Mouse (Mus musculus): ENCODE measurements around the gene Nsmce1. TPM values are rescaled to one million over a fixed set of nuclear protein-coding genes. Genes with fewer than 3 reads are reported as not detected.
A peak's percentile ranks its signal among the peaks of the same experiment; 100 is the strongest.

The Nsmce1 gene
- polyA plus RNA-seq, 1 experiment from 2014 or later: 128 TPM

GRCm38 (mm10) chr7:125499927-125500868, 8.8 kb upstream of the Nsmce1 start:
- ATAC-seq (ENCODE audit: low FRiP score) (no peak), DNase-seq (ENCODE audit: low spot score, missing footprints) (no peak)
- no peak overlapping the region for H3K27ac ChIP-seq (ENCODE audit: low read depth, low read length)
- no peaks in the 10 kb centered on the region for H3K36me3 ChIP-seq (ENCODE audit: control insufficient read depth, insufficient read depth, low read length)
- no peak overlapping the region for H3K9ac ChIP-seq (ENCODE audit: low read length)
- no peaks in the 10 kb centered on the region for H3K9me3 ChIP-seq (ENCODE audit: control insufficient read depth, low read length)
- WGBS: 84% methylated on average over 13 of the region's 13 CpGs
- no peaks in the 10 kb centered on the region for H3K27me3 ChIP-seq (ENCODE audit: control insufficient read depth, insufficient read depth, low read length)
- no peak overlapping the region for H3K4me2 ChIP-seq
- no peak overlapping the region for H3K4me3 ChIP-seq (ENCODE audit: low read depth, low read length)
- H3K4me1 ChIP-seq (ENCODE audit: control insufficient read depth, insufficient read depth, low read length): no peaks in the 10 kb centered on the region

- H3K36me3 ChIP-seq (ENCODE audit: control insufficient read depth, insufficient read depth, low read length): no peaks in the 10 kb centered on the region
- peaks cover 4% of the 10 kb centered on the region; the same call in 1 of the 2 replicates for H3K4me1 ChIP-seq (ENCODE audit: control insufficient read depth, insufficient read depth, low read length)
- H3K4me3 ChIP-seq (ENCODE audit: low read depth, low read length): no peak overlapping the region
- H3K9me3 ChIP-seq (ENCODE audit: control insufficient read depth, low read length): no peaks in the 10 kb centered on the region
- ATAC-seq (ENCODE audit: low FRiP score) (no peak), DNase-seq (ENCODE audit: low spot score, missing footprints) (no peak)
- H3K27ac ChIP-seq (ENCODE audit: low read depth, low read length): no peak overlapping the region
- no peak overlapping the region for H3K4me2 ChIP-seq
- 78% methylated on average over 6 of the region's 6 CpGs for WGBS
- no peak overlapping the region for H3K9ac ChIP-seq (ENCODE audit: low read length)
- no peaks in the 10 kb centered on the region for H3K27me3 ChIP-seq (ENCODE audit: control insufficient read depth, insufficient read depth, low read length)
Observed at GRCm38 (mm10) chr7:125495864-125496440, 4.6 kb upstream of the Nsmce1 start.

- WGBS: 89% methylated on average over 6 of the region's 6 CpGs
- Histone ChIP-seq H3K4me2 (no peak overlapping the region), H3K27me3 (ENCODE audit: control insufficient read depth, insufficient read depth, low read length) (no peaks in the 10 kb centered on the region), H3K4me3 (ENCODE audit: low read depth, low read length) (no peak overlapping the region), H3K9ac (ENCODE audit: low read length) (peak overlapping the region; percentile 70; the same call in 1 of the 2 replicates), H3K9me3 (ENCODE audit: control insufficient read depth, low read length) (no peaks in the 10 kb centered on the region), H3K36me3 (ENCODE audit: control insufficient read depth, insufficient read depth, low read length) (no peaks in the 10 kb centered on the region), H3K27ac (ENCODE audit: low read depth, low read length) (no peak overlapping the region), H3K4me1 (ENCODE audit: control insufficient read depth, insufficient read depth, low read length) (peaks cover 10% of the 10 kb centered on the region; the same call in 1 of the 2 replicates)
- no peak for ATAC-seq (ENCODE audit: low FRiP score)
- no peak for DNase-seq (ENCODE audit: low spot score, missing footprints)
Observed at GRCm38 (mm10) chr7:125492551-125492950, 1.2 kb upstream of the Nsmce1 start.

GRCm38 (mm10) chr7:125491760-125492159, 364 bp upstream of the Nsmce1 start:
- Histone ChIP-seq H3K4me2 (peak overlapping the region; percentile 49), H3K9ac (ENCODE audit: low read length) (peak overlapping the region; percentile 70), H3K27me3 (ENCODE audit: control insufficient read depth, insufficient read depth, low read length) (no peaks in the 10 kb centered on the region), H3K36me3 (ENCODE audit: control insufficient read depth, insufficient read depth, low read length) (no peaks in the 10 kb centered on the region), H3K27ac (ENCODE audit: low read depth, low read length) (peak overlapping the region; percentile 0), H3K4me3 (ENCODE audit: low read depth, low read length) (peak overlapping the region; percentile 43), H3K9me3 (ENCODE audit: control insufficient read depth, low read length) (no peaks in the 10 kb centered on the region), H3K4me1 (ENCODE audit: control insufficient read depth, insufficient read depth, low read length) (peaks cover 10% of the 10 kb centered on the region; the same call in 1 of the 2 replicates)
- DNase-seq (ENCODE audit: low spot score, missing footprints) (no peak), ATAC-seq (ENCODE audit: low FRiP score) (no peak; the same call in 1 of the 2 replicates)
- 30% methylated on average over 12 of the region's 12 CpGs for WGBS

GRCm38 (mm10) chr7:125489636-125490035, 1.8 kb downstream of the Nsmce1 start:
- H3K4me3 ChIP-seq (ENCODE audit: low read depth, low read length): no peak overlapping the region
- DNase-seq (ENCODE audit: low spot score, missing footprints): no peak
- 91% methylated on average over 2 of the region's 2 CpGs for WGBS

GRCm38 (mm10) chr7:125488706-125489105, 2.7 kb downstream of the Nsmce1 start:
- Histone ChIP-seq H3K4me2 (no peak overlapping the region), H3K36me3 (ENCODE audit: control insufficient read depth, insufficient read depth, low read length) (no peaks in the 10 kb centered on the region), H3K4me1 (ENCODE audit: control insufficient read depth, insufficient read depth, low read length) (peaks cover 10% of the 10 kb centered on the region; the same call in 1 of the 2 replicates), H3K4me3 (ENCODE audit: low read depth, low read length) (no peak overlapping the region), H3K27me3 (ENCODE audit: control insufficient read depth, insufficient read depth, low read length) (no peaks in the 10 kb centered on the region), H3K27ac (ENCODE audit: low read depth, low read length) (no peak overlapping the region), H3K9me3 (ENCODE audit: control insufficient read depth, low read length) (no peaks in the 10 kb centered on the region), H3K9ac (ENCODE audit: low read length) (no peak overlapping the region)
- ATAC-seq (ENCODE audit: low FRiP score) (no peak), DNase-seq (ENCODE audit: low spot score, missing footprints) (no peak)
- 81% methylated on average over 6 of the region's 6 CpGs for WGBS

More at GRCm38 (mm10) chr7:125489636-125490035, 1.8 kb downstream of the Nsmce1 start:
- Histone ChIP-seq H3K36me3 (ENCODE audit: control insufficient read depth, insufficient read depth, low read length) (no peaks in the 10 kb centered on the region), H3K9ac (ENCODE audit: low read length) (no peak overlapping the region), H3K27me3 (ENCODE audit: control insufficient read depth, insufficient read depth, low read length) (no peaks in the 10 kb centered on the region), H3K4me2 (no peak overlapping the region), H3K27ac (ENCODE audit: low read depth, low read length) (no peak overlapping the region), H3K9me3 (ENCODE audit: control insufficient read depth, low read length) (no peaks in the 10 kb centered on the region), H3K4me1 (ENCODE audit: control insufficient read depth, insufficient read depth, low read length) (peaks cover 10% of the 10 kb centered on the region; the same call in 1 of the 2 replicates)
- ATAC-seq (ENCODE audit: low FRiP score): no peak

GRCm38 (mm10) chr7:125487126-125487525, 4.3 kb downstream of the Nsmce1 start:
- H3K36me3 ChIP-seq (ENCODE audit: control insufficient read depth, insufficient read depth, low read length): no peaks in the 10 kb centered on the region
- no peaks in the 10 kb centered on the region for H3K9me3 ChIP-seq (ENCODE audit: control insufficient read depth, low read length)
- no peak for ATAC-seq (ENCODE audit: low FRiP score)
- no peak for DNase-seq (ENCODE audit: low spot score, missing footprints)
- WGBS: 88% methylated on average over 10 of the region's 10 CpGs
- H3K4me3 ChIP-seq (ENCODE audit: low read depth, low read length): no peak overlapping the region
- no peak overlapping the region for H3K9ac ChIP-seq (ENCODE audit: low read length)
- H3K27me3 ChIP-seq (ENCODE audit: control insufficient read depth, insufficient read depth, low read length): no peaks in the 10 kb centered on the region
- H3K27ac ChIP-seq (ENCODE audit: low read depth, low read length): no peak overlapping the region
- no peak overlapping the region for H3K4me2 ChIP-seq
- peaks cover 9% of the 10 kb centered on the region; the same call in 1 of the 2 replicates for H3K4me1 ChIP-seq (ENCODE audit: control insufficient read depth, insufficient read depth, low read length)

- H3K36me3 ChIP-seq (ENCODE audit: control insufficient read depth, insufficient read depth, low read length): no peaks in the 10 kb centered on the region
- H3K9me3 ChIP-seq (ENCODE audit: control insufficient read depth, low read length): no peaks in the 10 kb centered on the region
- DNase-seq (ENCODE audit: low spot score, missing footprints): no peak
Observed at GRCm38 (mm10) chr7:125486121-125486630, 5.2 kb downstream of the Nsmce1 start.

GRCm38 (mm10) chr7:125484791-125485190, 6.6 kb downstream of the Nsmce1 start:
- DNase-seq (ENCODE audit: low spot score, missing footprints) (no peak), ATAC-seq (ENCODE audit: low FRiP score) (no peak)
- Histone ChIP-seq H3K9me3 (ENCODE audit: control insufficient read depth, low read length) (no peaks in the 10 kb centered on the region), H3K4me1 (ENCODE audit: control insufficient read depth, insufficient read depth, low read length) (no peaks in the 10 kb centered on the region), H3K4me2 (no peak overlapping the region), H3K27ac (ENCODE audit: low read depth, low read length) (no peak overlapping the region), H3K36me3 (ENCODE audit: control insufficient read depth, insufficient read depth, low read length) (no peaks in the 10 kb centered on the region; the same call in 1 of the 2 replicates), H3K27me3 (ENCODE audit: control insufficient read depth, insufficient read depth, low read length) (no peaks in the 10 kb centered on the region), H3K4me3 (ENCODE audit: low read depth, low read length) (no peak overlapping the region), H3K9ac (ENCODE audit: low read length) (no peak overlapping the region)
- 95% methylated on average over 7 of the region's 7 CpGs for WGBS

More at GRCm38 (mm10) chr7:125486121-125486630, 5.2 kb downstream of the Nsmce1 start:
- Histone ChIP-seq H3K4me3 (ENCODE audit: low read depth, low read length) (no peak overlapping the region), H3K9ac (ENCODE audit: low read length) (no peak overlapping the region), H3K27ac (ENCODE audit: low read depth, low read length) (no peak overlapping the region), H3K27me3 (ENCODE audit: control insufficient read depth, insufficient read depth, low read length) (no peaks in the 10 kb centered on the region), H3K4me2 (no peak overlapping the region), H3K4me1 (ENCODE audit: control insufficient read depth, insufficient read depth, low read length) (peaks cover 5% of the 10 kb centered on the region; the same call in 1 of the 2 replicates)
- 95% methylated on average over 16 of the region's 16 CpGs for WGBS
- no peak for ATAC-seq (ENCODE audit: low FRiP score)
